15 mouse cellular contexts compared by ENCODE assay signal in the genomic region with DNA sequence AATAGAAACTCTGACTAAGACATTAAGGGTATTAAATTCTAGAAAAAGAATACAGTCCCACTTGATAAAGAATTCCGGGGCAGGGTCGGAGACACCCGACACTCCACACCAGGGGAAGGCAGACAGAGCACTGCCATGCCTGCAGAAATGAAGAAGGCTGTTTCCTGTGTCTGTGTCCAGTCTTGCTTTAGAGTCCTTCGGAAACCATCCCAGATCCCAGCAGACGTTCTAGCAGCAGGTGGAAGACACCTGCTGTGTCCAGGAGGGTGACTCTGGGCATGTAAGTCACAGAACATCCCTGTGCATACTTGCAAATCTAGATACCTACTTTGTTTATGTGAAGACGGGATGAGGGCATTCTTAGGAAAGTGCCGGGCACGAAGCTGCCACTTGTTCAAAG.
"Had no signal": no experiment of that assay in that cellular context is flagged by ENCODE, and none has a peak within 500 bp of the region (broad histone marks: within the 10 kb centered on the region; RNA-seq: fewer than 3 reads in every experiment).

No protein-coding gene starts in this region.

- H3K27ac ChIP-seq: kidney, embryonic 15.5 days; limb, embryonic 15.5 days; liver, embryonic 12.5 days; lung, embryonic 15.5 days; macrophage; midbrain, embryonic 13.5 days had no signal

- H3K9me3 ChIP-seq: kidney, embryonic 15.5 days; limb, embryonic 15.5 days; lung, embryonic 15.5 days; midbrain, embryonic 13.5 days had no signal

- H3K4me2 ChIP-seq: kidney, embryonic 15.5 days; limb, embryonic 15.5 days; liver, embryonic 12.5 days; lung, embryonic 15.5 days; midbrain, embryonic 13.5 days had no signal

- H3K27me3 ChIP-seq: kidney, embryonic 15.5 days; limb, embryonic 15.5 days; liver, embryonic 12.5 days; lung, embryonic 15.5 days; megakaryocyte, embryonic 14.5 days; midbrain, embryonic 13.5 days had no signal

- H3K36me3 ChIP-seq: kidney, embryonic 15.5 days; limb, embryonic 15.5 days; liver, embryonic 12.5 days; lung, embryonic 15.5 days; midbrain, embryonic 13.5 days had no signal

- DNase-seq: kidney, postnatal 36 days; layer of hippocampus, adult 9-11 months; layer of hippocampus, postnatal 36 days; lung, postnatal 14 days; right cerebral cortex, postnatal 4 days; spleen, adult 18-20 months; thymus, adult 18-20 months; thymus, postnatal 14 days had no signal

- H3K4me1 ChIP-seq: kidney, embryonic 15.5 days; limb, embryonic 15.5 days; liver, embryonic 12.5 days; lung, embryonic 15.5 days; megakaryocyte, embryonic 14.5 days; midbrain, embryonic 13.5 days had no signal

- ATAC-seq: liver, embryonic 12.5 days; midbrain, embryonic 13.5 days had no signal

- H3K9ac ChIP-seq: kidney, embryonic 15.5 days; limb, embryonic 15.5 days; liver, embryonic 12.5 days; lung, embryonic 15.5 days; midbrain, embryonic 13.5 days had no signal

- H3K4me3 ChIP-seq: kidney, embryonic 15.5 days; limb, embryonic 15.5 days; liver, embryonic 12.5 days; lung, embryonic 15.5 days; megakaryocyte, embryonic 14.5 days; midbrain, embryonic 13.5 days had no signal
